Mouse (Mus musculus): ENCODE results near the gene Pip4k2b. TPM values are rescaled to one million over a fixed set of nuclear protein-coding genes. Genes with fewer than 3 reads are reported as not detected.

Gene Pip4k2b
- polyA plus RNA-seq, 1 experiment from 2014 or later = 0.75 TPM

DNA sequence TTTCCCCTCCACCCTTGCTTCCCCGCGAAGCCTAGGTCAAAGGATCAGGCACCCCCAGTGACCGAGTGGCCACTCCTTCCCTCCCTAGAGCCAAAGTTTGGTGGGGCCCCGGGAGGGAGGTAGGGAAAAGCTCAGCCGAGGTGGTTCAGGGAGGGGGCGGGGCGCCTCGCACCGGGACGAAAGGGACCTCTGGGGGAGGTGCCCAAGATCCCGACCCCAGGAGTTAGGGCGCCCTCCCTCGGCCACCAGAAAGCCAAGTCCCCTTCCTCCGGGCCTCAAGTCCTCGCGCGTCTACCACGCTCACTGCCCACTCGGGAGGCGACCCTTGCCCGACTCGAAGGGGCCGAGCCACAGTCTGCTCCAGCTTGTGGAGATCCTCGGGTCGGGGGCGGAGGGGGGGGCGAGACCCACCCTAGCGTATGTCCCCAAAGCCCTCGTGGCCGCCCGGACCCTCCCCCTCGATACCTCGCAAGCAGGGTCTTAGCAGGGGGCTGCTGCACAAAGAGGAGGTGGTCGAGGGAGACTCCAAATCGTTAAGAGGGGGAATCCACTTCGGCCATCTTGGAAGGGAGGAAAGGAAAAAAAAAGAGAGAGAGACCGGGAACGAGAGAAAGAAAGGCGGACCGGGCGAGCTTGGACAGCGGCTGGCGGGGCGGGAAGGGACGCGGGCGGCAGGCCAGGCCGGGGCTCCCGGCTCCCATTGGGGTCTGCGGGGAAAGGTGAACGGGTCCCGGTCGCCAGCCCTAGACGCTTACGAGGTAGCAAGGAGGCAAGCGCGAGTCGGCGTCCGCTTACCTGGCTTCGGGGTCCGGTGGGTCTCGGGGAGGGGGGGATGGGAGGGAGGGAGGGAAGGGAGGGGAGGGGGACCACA is 45.5 kb downstream of the Pip4k2b start:
- H3K9me3 ChIP-seq (ENCODE audit: control insufficient read depth, low read length) = no peaks in the 10 kb centered on the region
- H3K27ac ChIP-seq (replicated peaks) = peak overlapping the region; percentile 99
- DNase-seq (ENCODE audit: low spot score) (peak; percentile 90), ATAC-seq (ENCODE audit: low FRiP score, low TSS enrichment) (no peak)
- WGBS = under 1% methylated on average over 55 of the region's 63 CpGs
- H3K4me3 ChIP-seq (ENCODE audit: low read depth, low read length) = peak overlapping the region; percentile 91
- no peaks in the 10 kb centered on the region; the same call in 1 of the 2 replicates for H3K36me3 ChIP-seq (ENCODE audit: control insufficient read depth, insufficient read depth, low read length)
- peaks cover 8% of the 10 kb centered on the region; the same call in 1 of the 2 replicates for H3K4me1 ChIP-seq (replicated peaks; ENCODE audit: control insufficient read depth, insufficient read depth)
- H3K27me3 ChIP-seq (ENCODE audit: control insufficient read depth, insufficient read depth, low read length) = no peaks in the 10 kb centered on the region
- TF ChIP-seq EP300 (optimal IDR thresholded peaks at IDR 0.05) = no peak
- TF ChIP-seq CTCF (IDR thresholded peaks at IDR 0.05; ENCODE audit: low read depth) = peak; percentile 70
- peak overlapping the region; percentile 91 for H3K9ac ChIP-seq (ENCODE audit: low read length)
- H3K4me2 ChIP-seq (replicated peaks; ENCODE audit: low read depth) = peak overlapping the region; percentile 93

DNA sequence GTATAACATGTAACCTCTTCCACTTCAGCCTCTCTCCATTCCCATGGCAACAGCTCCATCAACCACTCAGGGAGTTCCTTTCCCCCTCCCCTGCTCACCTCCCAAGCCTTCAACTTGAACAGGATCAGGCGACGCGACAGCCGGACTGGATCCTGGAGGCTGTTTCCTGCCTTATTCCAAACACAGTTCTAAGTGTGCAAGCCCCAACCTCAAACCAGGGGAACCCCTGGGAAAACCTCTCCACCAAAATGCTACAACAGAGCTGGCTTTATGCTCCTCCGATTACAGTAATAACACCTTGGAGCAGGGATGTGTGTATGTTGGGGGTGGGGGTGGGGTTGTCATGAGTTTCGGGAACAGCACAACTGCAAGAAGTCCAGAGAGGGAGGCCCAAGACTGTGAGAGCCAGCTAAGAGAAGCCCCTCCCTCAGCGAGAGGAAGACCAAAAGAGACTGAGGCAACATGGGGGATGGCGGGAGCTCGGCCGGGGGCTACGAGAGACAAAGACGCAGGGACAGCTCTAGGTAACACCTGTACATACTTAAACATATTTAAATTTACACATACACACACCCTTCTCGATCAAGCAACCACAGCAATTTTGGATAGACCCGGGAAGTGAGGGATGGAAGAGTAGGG is 46.5 kb downstream of the Pip4k2b start:
- Histone ChIP-seq H3K4me3 (ENCODE audit: low read depth, low read length) (peak overlapping the region; percentile 91), H3K4me2 (replicated peaks; ENCODE audit: low read depth) (peak overlapping the region; percentile 93), H3K27me3 (ENCODE audit: control insufficient read depth, insufficient read depth, low read length) (no peaks in the 10 kb centered on the region), H3K9ac (ENCODE audit: low read length) (peak overlapping the region; percentile 91), H3K9me3 (ENCODE audit: control insufficient read depth, low read length) (no peaks in the 10 kb centered on the region), H3K27ac (replicated peaks) (peak overlapping the region; percentile 99), H3K4me1 (replicated peaks; ENCODE audit: control insufficient read depth, insufficient read depth) (peaks cover 8% of the 10 kb centered on the region; the same call in 1 of the 2 replicates), H3K36me3 (ENCODE audit: control insufficient read depth, insufficient read depth, low read length) (peaks cover 2% of the 10 kb centered on the region; the same call in 1 of the 2 replicates)
- under 1% methylated on average over 14 of the region's 14 CpGs for WGBS
- DNase-seq (ENCODE audit: low spot score) (peak; percentile 29), ATAC-seq (ENCODE audit: low FRiP score, low TSS enrichment) (no peak)
- TF ChIP-seq CTCF (IDR thresholded peaks at IDR 0.05; ENCODE audit: low read depth) (no peak), EP300 (optimal IDR thresholded peaks at IDR 0.05) (no peak)

DNA sequence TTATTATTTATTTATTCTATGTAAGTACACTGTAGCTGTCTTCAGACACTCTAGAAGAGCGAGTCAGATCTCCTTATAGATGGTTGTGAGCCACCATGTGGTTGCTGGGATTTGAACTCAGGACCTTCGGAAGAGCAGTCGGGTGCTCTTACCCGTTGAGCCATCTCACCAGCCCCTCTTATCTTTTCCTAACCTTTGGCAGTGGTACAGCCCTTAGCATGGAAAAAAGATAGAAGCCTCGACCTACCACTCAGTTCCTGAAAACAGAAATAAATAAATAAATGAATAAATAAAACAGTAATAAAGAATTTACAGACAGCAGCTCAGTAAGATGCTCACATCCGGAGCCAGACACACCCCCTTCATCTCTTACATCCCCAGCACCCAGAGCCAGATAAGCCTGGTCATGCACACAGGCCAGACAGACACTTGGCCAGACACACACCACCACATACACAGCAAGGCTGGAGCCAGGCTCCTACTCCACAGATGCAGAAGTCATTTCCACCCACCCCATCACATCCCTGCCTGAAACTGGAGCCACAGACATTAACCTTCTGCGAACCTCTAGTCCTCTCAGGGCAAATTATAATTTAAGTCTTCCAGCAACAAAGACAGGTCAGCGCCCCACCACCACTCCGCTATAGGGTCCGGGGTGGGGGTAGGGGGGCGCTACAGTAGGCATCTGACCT is 47.2 kb downstream of the Pip4k2b start:
- TF ChIP-seq EP300 (optimal IDR thresholded peaks at IDR 0.05) (no peak), CTCF (IDR thresholded peaks at IDR 0.05; ENCODE audit: low read depth) (no peak)
- H3K4me2 ChIP-seq (replicated peaks; ENCODE audit: low read depth) = peak overlapping the region; percentile 93
- H3K4me1 ChIP-seq (replicated peaks; ENCODE audit: control insufficient read depth, insufficient read depth) = peaks cover 8% of the 10 kb centered on the region; the same call in 1 of the 2 replicates
- H3K9ac ChIP-seq (ENCODE audit: low read length) = peak overlapping the region; percentile 91; the same call in 1 of the 2 replicates
- no peak for ATAC-seq (ENCODE audit: low FRiP score, low TSS enrichment)
- DNase-seq (ENCODE audit: low spot score) = peak; percentile 13
- no peaks in the 10 kb centered on the region for H3K27me3 ChIP-seq (ENCODE audit: control insufficient read depth, insufficient read depth, low read length)
- 46% methylated on average over 11 of the region's 11 CpGs for WGBS
- H3K9me3 ChIP-seq (ENCODE audit: control insufficient read depth, low read length) = no peaks in the 10 kb centered on the region
- H3K4me3 ChIP-seq (ENCODE audit: low read depth, low read length) = peak overlapping the region; percentile 91
- H3K36me3 ChIP-seq (ENCODE audit: control insufficient read depth, insufficient read depth, low read length) = peaks cover 6% of the 10 kb centered on the region
- no peak overlapping the region for H3K27ac ChIP-seq (replicated peaks)

DNA sequence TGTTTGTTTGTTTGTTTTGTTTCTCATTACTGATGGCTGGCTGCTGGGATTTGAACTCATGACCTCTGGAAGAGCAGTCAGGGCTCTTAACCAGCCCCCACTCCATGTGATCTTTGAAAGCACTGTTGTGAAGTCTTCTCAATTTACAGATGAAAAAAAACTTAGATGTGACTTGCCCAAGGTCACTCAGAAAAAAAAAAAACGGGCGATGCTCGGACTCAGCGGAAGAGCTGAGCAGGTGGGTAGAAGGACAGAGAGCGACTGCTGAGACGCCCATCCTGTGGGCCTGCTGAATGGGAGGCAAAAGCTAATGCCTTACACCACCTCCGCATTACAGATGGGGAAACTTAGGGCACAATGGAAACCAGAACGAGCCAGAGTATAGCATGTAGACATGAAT is 47.8 kb downstream of the Pip4k2b start:
- Histone ChIP-seq H3K9ac (ENCODE audit: low read length) (no peak overlapping the region), H3K4me2 (replicated peaks; ENCODE audit: low read depth) (no peak overlapping the region), H3K4me3 (ENCODE audit: low read depth, low read length) (no peak overlapping the region), H3K4me1 (replicated peaks; ENCODE audit: control insufficient read depth, insufficient read depth) (peaks cover 8% of the 10 kb centered on the region; the same call in 1 of the 2 replicates), H3K27me3 (ENCODE audit: control insufficient read depth, insufficient read depth, low read length) (no peaks in the 10 kb centered on the region), H3K36me3 (ENCODE audit: control insufficient read depth, insufficient read depth, low read length) (peaks cover 10% of the 10 kb centered on the region), H3K9me3 (ENCODE audit: control insufficient read depth, low read length) (no peaks in the 10 kb centered on the region), H3K27ac (replicated peaks) (no peak overlapping the region)
- ATAC-seq (ENCODE audit: low FRiP score, low TSS enrichment) (no peak), DNase-seq (ENCODE audit: low spot score) (no peak)
- WGBS = 81% methylated on average over 8 of the region's 8 CpGs
- TF ChIP-seq EP300 (optimal IDR thresholded peaks at IDR 0.05) (no peak), CTCF (IDR thresholded peaks at IDR 0.05; ENCODE audit: low read depth) (no peak)

DNA sequence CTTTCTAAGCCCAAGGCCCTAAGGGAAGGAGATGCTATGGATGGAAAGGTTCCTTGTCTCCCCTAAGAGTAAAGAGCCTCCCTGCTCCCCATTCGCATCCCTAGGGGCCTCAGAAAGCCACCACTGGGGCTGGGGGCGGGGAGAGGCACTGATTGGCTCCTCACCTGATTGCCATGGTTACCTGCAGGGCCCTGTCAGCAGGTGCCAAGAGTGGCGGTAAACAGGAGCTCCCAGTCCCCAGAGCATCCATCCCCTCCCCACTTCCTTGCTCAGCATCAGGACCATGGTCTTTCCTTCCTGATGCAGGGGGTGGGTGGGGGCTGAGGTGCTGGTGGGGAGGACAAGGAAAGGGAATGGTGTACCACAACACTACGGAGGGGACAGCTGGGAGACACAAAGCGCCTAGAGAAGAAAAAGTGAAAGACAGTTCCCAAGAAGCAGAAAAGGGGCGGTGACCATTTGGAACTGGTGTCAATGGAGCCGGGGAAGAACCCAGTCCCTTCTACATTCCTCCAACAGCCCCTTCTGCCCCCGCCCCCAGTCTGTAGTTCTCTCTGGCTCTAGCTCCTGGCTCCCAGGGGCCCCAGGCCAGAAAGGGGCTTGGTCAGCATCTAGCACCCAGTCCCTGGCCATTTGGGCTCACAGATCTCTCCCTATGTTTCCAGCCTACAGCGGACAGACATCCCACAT is 48.6 kb downstream of the Pip4k2b start:
- no peak for TF ChIP-seq CTCF (IDR thresholded peaks at IDR 0.05; ENCODE audit: low read depth)
- no peak for TF ChIP-seq EP300 (optimal IDR thresholded peaks at IDR 0.05)
- H3K4me2 ChIP-seq (replicated peaks; ENCODE audit: low read depth) = 0 out of 2 replicates have a peak overlapping the region, but pooled peaks have one; percentile 3
- peak overlapping the region; percentile 13; the same call in 1 of the 2 replicates for H3K9ac ChIP-seq (ENCODE audit: low read length)
- peaks cover 18% of the 10 kb centered on the region for H3K36me3 ChIP-seq (ENCODE audit: control insufficient read depth, insufficient read depth, low read length)
- 0 out of 2 replicates have a peak overlapping the region, but pooled peaks have one; percentile 18 for H3K27ac ChIP-seq (replicated peaks)
- 42% methylated on average over 9 of the region's 9 CpGs for WGBS
- no peak overlapping the region for H3K4me3 ChIP-seq (ENCODE audit: low read depth, low read length)
- DNase-seq (ENCODE audit: low spot score) = peak; percentile 14
- ATAC-seq (ENCODE audit: low FRiP score, low TSS enrichment) = no peak
- H3K9me3 ChIP-seq (ENCODE audit: control insufficient read depth, low read length) = no peaks in the 10 kb centered on the region
- H3K4me1 ChIP-seq (replicated peaks; ENCODE audit: control insufficient read depth, insufficient read depth) = peaks cover 8% of the 10 kb centered on the region; the same call in 1 of the 2 replicates
- no peaks in the 10 kb centered on the region for H3K27me3 ChIP-seq (ENCODE audit: control insufficient read depth, insufficient read depth, low read length)
